Mouse (Mus musculus) ES-Bruce4 (cell line): ENCODE results near the gene Tmem131l. TPM values are rescaled to one million over a fixed set of nuclear protein-coding genes. Genes with fewer than 3 reads are reported as not detected.
A peak's percentile ranks its signal among the peaks of the same experiment; 100 is the strongest.

Experiments
- H3K27ac ChIP-seq: 2 replicates; pipeline ENCODE4 v1.5.1; 2012; ENCODE audit warnings: low read length, inconsistent platforms; ENCODE audit not compliant: insufficient read depth
- H3K27me3 ChIP-seq: 2 replicates; pipeline ENCODE4 v1.6.1; 2012; ENCODE audit warnings: mild to moderate bottlenecking, low read length, inconsistent platforms; ENCODE audit not compliant: control insufficient read depth, poor library complexity, insufficient read depth, severe bottlenecking
- H3K36me3 ChIP-seq: 2 replicates; pipeline ENCODE4 v1.6.1; 2012; ENCODE audit warnings: inconsistent platforms, mild to moderate bottlenecking, low read length, moderate library complexity; ENCODE audit not compliant: control insufficient read depth, poor library complexity, insufficient read depth, severe bottlenecking
- H3K4me1 ChIP-seq: one replicate; pipeline ENCODE4 v1.8.1; 2011; ENCODE audit warnings: low read length; ENCODE audit not compliant: control insufficient read depth, insufficient read depth
- H3K4me3 ChIP-seq: 2 replicates; pipeline ENCODE4 v1.5.1; 2011; ENCODE audit warnings: low read depth, mild to moderate bottlenecking, low read length
- H3K9ac ChIP-seq: 2 replicates; pipeline ENCODE4 v1.6.1; 2012; ENCODE audit warnings: low read depth, mild to moderate bottlenecking, inconsistent platforms; ENCODE audit not compliant: poor library complexity, severe bottlenecking
- H3K9me3 ChIP-seq: replicated peaks from 2 replicates; pipeline ENCODE4 v1.6.1; 2012; ENCODE audit warnings: mild to moderate bottlenecking, low read length, inconsistent platforms; ENCODE audit not compliant: control insufficient read depth, poor library complexity, insufficient read depth, severe bottlenecking
- CTCF ChIP-seq: IDR thresholded peaks from one replicate; pipeline ENCODE4 v1.8.1; 2011; ENCODE audit warnings: low read depth, low read length
- EP300 ChIP-seq: IDR thresholded peaks from 2 replicates; pipeline ENCODE4 v1.6.1; 2011; ENCODE audit warnings: low read depth, low read length; ENCODE audit not compliant: insufficient read depth
- POLR2A ChIP-seq: IDR thresholded peaks from one replicate; pipeline ENCODE4 v1.8.1; 2011; ENCODE audit warnings: low read length; ENCODE audit not compliant: insufficient read depth
- polyA plus RNA-seq: library from polyadenylated mRNA; stranded (reverse); fragments of >200 nt; gene quantifications from 2 replicates; pipeline ENCODE4 v1.2.4, GENCODE M21; 2011; ENCODE audit warnings: low read depth; ENCODE audit not compliant: missing spikeins, insufficient read depth, insufficient read length

Tmem131l gene
- polyA plus RNA-seq, 1 experiment = 51.5 TPM

DNA sequence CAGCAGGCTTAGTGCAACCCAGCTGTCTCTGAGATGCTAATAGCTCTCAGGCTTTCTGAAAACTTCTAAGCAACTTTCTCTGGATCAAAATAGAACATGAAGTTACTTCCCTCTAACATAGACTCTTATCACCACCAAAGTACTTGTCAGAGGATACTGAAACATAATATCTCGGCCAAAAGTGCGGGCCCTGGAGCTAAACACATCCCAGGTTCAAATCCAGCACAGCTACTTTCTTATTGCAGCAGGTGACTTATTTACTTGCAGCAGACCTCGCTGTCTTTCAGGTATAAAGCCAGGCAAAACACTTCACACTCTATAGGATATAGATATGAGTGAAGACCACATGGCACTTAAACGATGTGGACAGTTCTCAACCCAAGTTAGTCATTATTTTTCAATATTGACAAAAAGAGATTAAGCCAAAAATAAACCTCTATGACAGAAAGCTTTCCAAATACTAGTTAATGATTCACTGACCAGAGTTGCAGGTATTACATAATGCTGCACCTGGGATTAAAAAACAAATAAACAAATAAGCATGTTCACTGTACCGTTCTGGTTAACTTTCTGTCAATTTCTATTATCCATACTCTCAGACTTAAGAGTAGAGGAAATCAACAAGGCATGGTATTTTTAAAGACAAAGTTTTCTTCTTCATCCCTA lies 5.7 kb downstream of the Tmem131l start:
- TF ChIP-seq CTCF (no peak), POLR2A (no peak), EP300 (no peak)
- Histone ChIP-seq H3K9me3 (no peaks in the 10 kb centered on the region), H3K36me3 (peaks cover 3% of the 10 kb centered on the region; the same call in 1 of the 2 replicates), H3K27ac (no peak overlapping the region), H3K4me3 (no peak overlapping the region), H3K27me3 (no peaks in the 10 kb centered on the region), H3K4me1 (peaks cover 10% of the 10 kb centered on the region), H3K9ac (no peak overlapping the region)

DNA sequence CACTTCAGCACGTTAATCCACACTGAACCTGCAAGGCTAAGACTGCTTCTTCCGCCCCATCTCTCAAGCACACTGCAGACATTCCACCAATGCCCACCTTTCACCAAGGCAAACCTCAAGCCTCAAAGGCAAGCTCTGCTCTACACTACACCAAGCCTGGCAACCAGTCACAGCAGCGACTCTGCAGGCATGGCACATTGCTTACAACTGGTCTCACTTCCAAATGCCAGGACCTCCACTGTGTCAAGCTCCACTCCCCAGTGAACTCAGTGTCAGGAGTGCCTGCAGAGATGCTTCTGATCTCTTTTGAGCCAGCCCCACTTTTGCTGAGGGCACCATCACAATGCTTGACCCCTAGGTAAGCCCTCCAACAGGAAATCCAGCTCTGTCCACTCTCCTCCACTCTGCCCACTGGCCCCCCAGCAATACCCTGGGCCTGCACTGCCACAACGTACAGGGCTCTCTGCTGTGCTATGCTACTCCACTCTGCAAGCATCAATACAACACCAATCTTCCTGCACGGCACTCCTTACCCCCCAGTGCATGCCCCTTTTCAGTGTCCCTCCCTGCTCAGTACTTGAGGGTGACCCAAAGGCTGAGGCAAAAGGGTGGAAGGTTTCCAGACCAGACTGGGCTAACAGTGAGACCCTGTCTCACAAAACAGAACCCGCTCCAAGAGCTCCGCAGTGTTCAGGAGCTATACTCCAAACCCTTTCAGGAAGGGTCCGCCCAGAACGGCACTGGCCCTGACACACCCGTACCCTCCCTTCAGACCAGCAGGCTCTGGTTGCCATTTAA lies 6.8 kb downstream of the Tmem131l start:
- Histone ChIP-seq H3K36me3 (peaks cover 3% of the 10 kb centered on the region; the same call in 1 of the 2 replicates), H3K4me1 (peaks cover 10% of the 10 kb centered on the region), H3K9ac (no peak overlapping the region), H3K9me3 (no peaks in the 10 kb centered on the region), H3K27me3 (no peaks in the 10 kb centered on the region), H3K27ac (peak overlapping the region; percentile 57), H3K4me3 (no peak overlapping the region)
- TF ChIP-seq EP300 (peak; percentile 48; the same call in 1 of the 2 replicates), POLR2A (no peak)

DNA sequence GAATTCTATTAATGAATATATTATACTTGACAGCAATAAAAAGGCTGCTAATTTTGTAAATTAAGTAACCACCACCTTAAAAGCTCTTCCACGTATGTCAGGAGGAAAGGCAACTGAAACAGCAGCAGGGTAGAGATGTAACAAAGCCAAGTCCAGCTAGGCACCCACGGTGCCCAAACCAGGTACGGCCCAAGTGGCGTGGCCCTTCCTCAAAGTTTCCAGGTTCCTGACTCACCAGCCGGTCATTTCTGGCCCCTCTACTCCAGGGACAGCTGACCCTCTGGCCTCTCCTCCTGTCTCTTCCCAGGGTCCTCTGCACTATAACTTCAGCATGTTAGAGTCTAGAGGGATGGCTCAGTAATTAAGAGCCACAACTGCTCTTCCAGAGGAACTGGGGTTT lies 7.6 kb downstream of the Tmem131l start:
- peaks cover 3% of the 10 kb centered on the region; the same call in 1 of the 2 replicates for H3K36me3 ChIP-seq
- H3K9ac ChIP-seq = no peak overlapping the region
- H3K9me3 ChIP-seq = no peaks in the 10 kb centered on the region
- H3K27ac ChIP-seq = no peak overlapping the region
- H3K27me3 ChIP-seq = no peaks in the 10 kb centered on the region
- TF ChIP-seq EP300 (no peak), CTCF (no peak), POLR2A (no peak)
- H3K4me3 ChIP-seq = no peak overlapping the region
- peaks cover 10% of the 10 kb centered on the region for H3K4me1 ChIP-seq

GRCm38 (mm10) chr3:84031216-84031615 lies 8.8 kb downstream of the Tmem131l start:
- Histone ChIP-seq H3K9me3 (no peaks in the 10 kb centered on the region), H3K4me1 (peaks cover 10% of the 10 kb centered on the region), H3K4me3 (no peak overlapping the region), H3K9ac (no peak overlapping the region), H3K27ac (no peak overlapping the region), H3K36me3 (peaks cover 3% of the 10 kb centered on the region; the same call in 1 of the 2 replicates), H3K27me3 (no peaks in the 10 kb centered on the region)
- TF ChIP-seq POLR2A (no peak), EP300 (no peak), CTCF (no peak)

DNA sequence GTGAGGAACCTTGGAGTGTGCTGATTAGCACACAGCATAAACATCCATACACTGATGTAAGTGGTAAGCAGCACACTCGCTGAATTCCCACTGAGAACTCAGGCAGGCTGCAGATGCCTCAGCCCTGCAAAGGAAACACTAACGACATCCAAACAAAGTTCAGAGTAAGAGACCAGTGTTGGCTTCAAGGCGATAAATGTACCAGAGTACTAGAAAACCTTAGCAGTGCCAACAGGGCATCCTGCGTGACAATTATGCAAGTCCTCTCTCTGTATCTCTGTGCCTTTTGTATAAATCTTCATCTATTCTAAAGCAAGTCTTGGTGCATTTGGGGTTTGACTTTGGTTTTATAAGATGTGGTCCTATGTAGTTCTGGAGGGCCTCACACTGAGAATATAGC lies 11.0 kb downstream of the Tmem131l start:
- Histone ChIP-seq H3K4me3 (no peak overlapping the region), H3K27me3 (no peaks in the 10 kb centered on the region), H3K9me3 (no peaks in the 10 kb centered on the region), H3K36me3 (peaks cover 3% of the 10 kb centered on the region; the same call in 1 of the 2 replicates), H3K4me1 (peaks cover 9% of the 10 kb centered on the region), H3K27ac (no peak overlapping the region), H3K9ac (no peak overlapping the region)
- no peak for TF ChIP-seq CTCF
- no peak for TF ChIP-seq EP300
- TF ChIP-seq POLR2A = no peak

GRCm38 (mm10) chr3:84027691-84028159 lies 12.2 kb downstream of the Tmem131l start:
- H3K27me3 ChIP-seq = no peaks in the 10 kb centered on the region
- no peak for TF ChIP-seq EP300
- no peak for TF ChIP-seq CTCF
- TF ChIP-seq POLR2A = no peak
- no peaks in the 10 kb centered on the region for H3K9me3 ChIP-seq
- no peak overlapping the region for H3K9ac ChIP-seq
- H3K4me3 ChIP-seq = no peak overlapping the region
- no peak overlapping the region for H3K27ac ChIP-seq
- H3K4me1 ChIP-seq = peaks cover 4% of the 10 kb centered on the region
- peaks cover 3% of the 10 kb centered on the region; the same call in 1 of the 2 replicates for H3K36me3 ChIP-seq
